Mouse (Mus musculus) heart, adult 2 months (tissue): ENCODE results near the gene Orai1.
A peak's percentile ranks its signal among the peaks of the same experiment; 100 is the strongest.

Experiments used
- CTCF ChIP-seq: fragments of 200-600 bp; IDR thresholded peaks from 2 replicates; pipeline ENCODE4 v1.8.1; 2022; ENCODE audit warnings: antibody characterized with exemption, mild to moderate bottlenecking, moderate library complexity
- POLR2A ChIP-seq: fragments of 200-500 bp; IDR thresholded peaks from 2 replicates; pipeline ENCODE4 v1.6.1; 2011; ENCODE audit warnings: mild to moderate bottlenecking, low read depth, low read length, control low read depth; ENCODE audit not compliant: insufficient read depth

DNA sequence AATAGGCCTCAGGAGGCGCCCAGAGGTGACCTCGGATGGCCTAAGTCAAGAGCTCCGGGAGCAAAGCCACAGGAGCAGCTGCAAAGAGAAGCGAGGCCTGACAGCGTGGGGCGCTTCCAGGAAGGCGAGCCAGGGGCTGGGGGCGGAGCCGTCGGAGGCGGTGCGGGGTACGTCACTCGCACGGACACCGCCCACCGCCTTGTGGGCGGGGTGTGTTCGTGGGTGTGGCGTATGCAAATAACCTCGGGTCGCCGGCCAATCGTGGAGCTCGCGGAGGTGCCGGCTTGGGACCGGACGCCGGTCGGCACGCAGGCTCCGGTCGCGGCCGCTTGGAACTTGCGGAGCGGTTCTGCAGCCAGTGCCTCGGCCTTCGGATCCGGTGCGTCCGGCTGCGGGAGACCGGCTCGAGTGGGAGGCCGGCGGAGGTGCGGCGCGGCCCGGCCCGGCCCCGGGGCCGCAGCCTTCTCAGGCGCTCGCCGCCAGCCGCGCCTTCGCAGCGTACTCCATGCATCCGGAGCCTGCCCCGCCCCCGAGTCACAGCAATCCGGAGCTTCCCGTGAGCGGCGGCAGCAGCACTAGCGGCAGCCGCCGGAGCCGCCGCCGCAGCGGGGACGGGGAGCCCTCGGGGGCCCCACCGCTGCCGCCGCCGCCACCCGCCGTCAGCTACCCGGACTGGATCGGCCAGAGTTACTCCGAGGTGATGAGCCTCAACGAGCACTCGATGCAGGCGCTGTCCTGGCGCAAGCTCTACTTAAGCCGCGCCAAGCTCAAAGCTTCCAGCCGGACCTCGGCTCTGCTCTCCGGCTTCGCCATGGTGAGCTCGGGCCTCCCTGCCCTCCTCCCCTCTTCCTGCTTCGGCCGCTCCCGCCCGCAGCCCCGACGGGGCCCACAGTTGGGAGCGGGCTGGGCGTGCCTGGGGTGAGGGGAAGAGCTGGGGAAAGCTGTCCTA, at the start of gene Orai1:
- peak; percentile 35 for TF ChIP-seq CTCF
- peak; percentile 84 for TF ChIP-seq POLR2A
